Mouse (Mus musculus): Measurements from ENCODE around the gene Gm10964.

DNA sequence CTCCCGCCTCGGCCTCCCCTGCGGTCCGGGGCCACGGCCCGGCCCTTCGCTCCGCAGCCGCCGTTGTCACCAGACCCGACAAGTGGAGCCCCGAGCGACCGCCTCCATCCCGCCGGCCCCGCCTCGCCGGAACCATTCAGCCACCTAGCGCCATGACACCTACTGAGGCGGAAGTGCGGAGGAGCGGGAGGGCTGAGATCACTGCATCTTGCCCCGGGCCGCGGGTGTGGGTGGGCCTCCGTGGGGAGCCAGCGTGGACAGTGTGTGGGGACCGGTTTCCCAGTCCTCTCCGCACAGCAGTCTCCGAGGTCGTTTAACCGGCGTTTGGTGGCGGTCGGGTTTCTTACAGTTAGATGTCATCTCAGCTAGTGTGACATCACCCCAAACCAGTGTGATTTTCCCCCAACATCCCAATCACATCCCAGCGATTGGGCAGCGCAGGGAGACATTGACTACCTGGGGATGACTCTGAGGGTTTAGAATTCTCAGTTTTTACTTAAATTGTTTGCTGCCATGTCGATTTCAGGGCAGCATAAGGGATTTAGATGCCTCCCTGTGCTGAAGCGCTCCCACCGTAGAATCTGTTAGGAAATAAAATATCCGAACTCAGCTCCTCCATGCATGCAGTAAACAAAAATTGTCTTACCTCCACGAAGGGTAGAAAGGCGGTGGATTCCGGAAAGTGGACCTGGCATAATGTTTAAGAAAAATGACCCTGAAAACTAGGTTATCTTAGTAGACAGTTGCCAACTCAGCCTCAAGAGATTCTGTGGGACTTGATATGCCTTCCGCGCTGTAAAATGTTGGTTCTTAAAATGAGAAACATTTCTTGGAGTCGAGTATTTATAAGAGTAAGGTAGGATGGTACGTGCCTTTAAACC is 52.3 kb downstream of the Gm10964 start, which contains the start of gene Hipk1:
- TF ChIP-seq CTCF (IDR thresholded peaks at IDR 0.05; ENCODE audit: low read depth, low read length): no peak
- no peak for TF ChIP-seq POLR2A (IDR thresholded peaks at IDR 0.05; ENCODE audit: borderline replicate concordance, low read depth, low read length)
